Mouse (Mus musculus) kidney, embryonic 14.5 days (tissue): ENCODE measurements around the gene Hpf1. TPM values are rescaled to one million over a fixed set of nuclear protein-coding genes. Genes with fewer than 3 reads are reported as not detected.

ENCODE experiments used
- ATAC-seq: fragments of 200-750 bp; cut with Nextera tagmentation; 2 replicates; pipeline ENCODE4 v1.8.0; 2017; ENCODE audit warnings: moderate number of reproducible peaks, mild to moderate bottlenecking, moderate TSS enrichment, moderate library complexity; ENCODE audit not compliant: low FRiP score, low TSS enrichment
- H3K27ac ChIP-seq: fragments of 300-500 bp; sonication (generic); 2 replicates; pipeline ENCODE4 v1.5.1; 2014; ENCODE audit warnings: low read depth, mild to moderate bottlenecking, low read length, moderate library complexity, mixed read lengths
- H3K27me3 ChIP-seq: fragments of 300-500 bp; sonication (generic); 2 replicates; pipeline ENCODE4 v1.6.1; 2014; ENCODE audit warnings: mild to moderate bottlenecking, low read length; ENCODE audit not compliant: control insufficient read depth, insufficient read depth
- H3K36me3 ChIP-seq: fragments of 300-500 bp; sonication (generic); 2 replicates; pipeline ENCODE4 v1.6.1; 2014; ENCODE audit warnings: low read length, mixed read lengths; ENCODE audit not compliant: control insufficient read depth, insufficient read depth
- H3K4me1 ChIP-seq: fragments of 300-500 bp; sonication (generic); 2 replicates; pipeline ENCODE4 v1.6.1; 2014; ENCODE audit warnings: low read length, mixed read lengths; ENCODE audit not compliant: control insufficient read depth, insufficient read depth
- H3K4me2 ChIP-seq: fragments of 300-500 bp; sonication (generic); replicated peaks from 2 replicates; pipeline ENCODE4 v1.6.1; 2014; ENCODE audit warnings: low read depth, mild to moderate bottlenecking, low read length
- H3K4me3 ChIP-seq: fragments of 300-500 bp; sonication (generic); 2 replicates; pipeline ENCODE4 v1.5.1; 2014; ENCODE audit warnings: mild to moderate bottlenecking, low read length
- H3K9ac ChIP-seq: fragments of 300-500 bp; sonication (generic); 2 replicates; pipeline ENCODE4 v1.6.1; 2014; ENCODE audit warnings: low read depth, mild to moderate bottlenecking, low read length, moderate library complexity
- H3K9me3 ChIP-seq: fragments of 300-500 bp; sonication (generic); 2 replicates; pipeline ENCODE4 v1.6.1; 2016; ENCODE audit warnings: low read length; ENCODE audit not compliant: control insufficient read depth
- WGBS: fragments of 180-500 bp; shearing (Covaris S2); extraction: QIAGEN DNeasy Blood & Tissue Kit; methylation state at CpG from one replicate; pipeline ENCODE4 v1.1.7; 2014; 5-methylcytosine and 5-hydroxymethylcytosine counted together
- polyA plus RNA-seq: library from polyadenylated mRNA; unstranded; fragments of >200 nt; fragmentation: Nextera tagmentation; extraction: Ambion mirVana; gene quantifications from 2 replicates; pipeline ENCODE4 v1.2.1, GENCODE M21; 2014

Gene Hpf1
- 102 and 126 TPM in 2 replicates for polyA plus RNA-seq

DNA sequence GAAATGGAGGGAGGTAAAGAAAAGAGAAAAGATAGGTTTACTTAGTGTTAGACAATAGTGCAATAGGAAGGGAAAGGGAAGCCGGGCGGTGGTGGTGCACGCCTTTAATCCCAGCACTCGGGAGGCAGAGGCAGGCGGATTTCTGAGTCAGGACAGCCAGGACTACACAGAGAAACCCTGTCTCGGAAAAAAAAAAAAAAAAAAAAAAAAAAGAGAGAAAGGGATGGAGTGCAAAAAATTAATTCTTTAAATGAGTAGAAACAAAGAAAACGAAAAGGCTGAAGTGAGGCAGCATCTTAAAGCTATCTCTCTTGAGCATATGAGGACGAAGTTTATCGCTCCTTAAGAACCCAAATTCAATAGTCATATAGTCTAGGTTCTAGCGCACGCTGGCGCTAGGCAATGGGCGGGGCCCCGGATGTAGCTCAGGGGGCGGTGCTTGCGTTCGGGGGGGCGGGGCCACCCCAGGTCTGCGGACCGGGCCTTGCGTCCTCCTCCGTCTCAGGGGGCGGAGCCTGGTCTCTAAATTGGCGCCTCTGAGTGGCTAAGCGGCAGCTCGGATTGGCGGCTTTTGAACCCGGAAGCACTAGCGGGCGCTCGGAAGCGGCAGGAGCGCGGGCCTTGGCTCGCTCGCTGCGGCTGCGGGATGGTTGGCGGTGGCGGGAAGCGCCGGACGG is at the start of gene Hpf1:
Gene Hpf1 (plus strand): TSS at position 576 of the 677 bp plus-strand sequence.
- Histone ChIP-seq H3K9me3 (no peaks in the 10 kb centered on the region), H3K4me3 (peak within 1 kb of the TSS; percentile 70), H3K36me3 (no peaks in the 10 kb centered on the region), H3K27me3 (no peaks in the 10 kb centered on the region), H3K4me1 (peaks cover 3% of the 10 kb centered on the region; the same call in 1 of the 2 replicates), H3K9ac (peak within 1 kb of the TSS; percentile 78), H3K27ac (no peak within 1 kb of the TSS), H3K4me2 (peak within 1 kb of the TSS; percentile 54)
- ATAC-seq, result peak; percentile 99
- 7% methylated on average over 43 of the region's 43 CpGs for WGBS

DNA sequence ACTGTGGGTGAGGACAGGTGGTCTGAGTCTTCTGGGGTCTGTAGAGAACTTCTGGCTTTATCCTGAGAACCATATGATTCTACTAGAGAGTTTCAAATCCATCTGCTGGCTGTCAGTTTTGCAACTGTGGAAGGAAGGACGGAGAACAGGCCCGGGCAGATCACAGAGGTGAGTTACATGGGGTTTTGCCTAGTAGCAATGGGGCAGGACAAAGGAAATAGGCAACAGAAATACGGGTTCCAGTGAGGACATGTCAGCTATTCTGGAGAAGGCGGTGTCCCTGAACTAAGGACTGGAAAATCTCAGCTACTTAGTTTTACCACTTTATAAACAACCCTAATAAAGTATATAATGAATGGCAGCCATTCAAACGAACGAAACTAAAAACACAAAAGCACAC is 47.8 kb upstream of the Hpf1 start:
- ATAC-seq, result no peak
- H3K9me3 ChIP-seq, result no peaks in the 10 kb centered on the region
- H3K27ac ChIP-seq, result no peak overlapping the region
- H3K4me3 ChIP-seq, result no peak overlapping the region
- H3K9ac ChIP-seq, result no peak overlapping the region
- no peak overlapping the region for H3K4me2 ChIP-seq
- no peaks in the 10 kb centered on the region for H3K36me3 ChIP-seq
- 80% methylated on average over 6 of the region's 6 CpGs for WGBS
- H3K4me1 ChIP-seq, result no peaks in the 10 kb centered on the region
- no peaks in the 10 kb centered on the region for H3K27me3 ChIP-seq

DNA sequence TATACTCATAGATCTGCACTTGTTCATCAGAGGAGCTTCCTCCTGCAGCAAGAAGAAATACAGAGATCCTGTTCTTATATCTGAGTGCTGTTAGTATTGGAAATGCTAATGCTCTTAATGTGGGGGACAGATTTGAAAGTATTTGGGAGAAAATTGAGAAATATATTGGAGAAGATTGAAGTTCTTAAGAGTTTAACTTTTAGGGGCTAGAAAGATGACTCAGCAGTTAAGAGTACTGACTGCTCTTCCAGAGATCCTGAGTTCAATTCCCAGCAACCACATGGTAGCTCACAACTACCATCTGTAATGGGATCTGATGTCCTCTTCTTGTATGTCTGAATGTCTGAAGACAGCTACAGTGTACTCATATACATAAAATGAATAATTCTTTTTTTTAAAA is 32.7 kb upstream of the Hpf1 start:
- Histone ChIP-seq H3K27ac (no peak overlapping the region), H3K4me2 (no peak overlapping the region), H3K9ac (no peak overlapping the region), H3K36me3 (no peaks in the 10 kb centered on the region), H3K4me1 (no peaks in the 10 kb centered on the region), H3K27me3 (no peaks in the 10 kb centered on the region), H3K4me3 (no peak overlapping the region), H3K9me3 (no peaks in the 10 kb centered on the region)
- no peak for ATAC-seq

DNA sequence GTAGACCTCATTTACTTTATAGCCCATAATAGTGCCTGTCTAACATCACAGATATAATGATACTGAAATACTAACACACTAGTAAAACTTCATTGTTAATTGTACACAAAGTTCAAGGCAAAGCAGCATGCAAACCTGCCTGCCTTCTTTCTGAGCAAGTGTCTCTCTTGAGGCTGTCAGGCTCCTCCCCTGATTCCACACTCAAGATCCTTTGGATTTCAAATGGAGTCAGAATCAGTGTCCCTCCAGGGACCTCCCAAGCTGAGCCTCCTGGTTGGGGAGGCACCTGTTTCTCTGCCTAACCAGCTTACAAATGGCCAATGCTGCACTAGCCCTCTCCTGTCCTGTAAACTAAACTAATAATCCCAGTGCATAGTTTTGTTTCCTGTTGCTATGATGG is 32.1 kb upstream of the Hpf1 start:
- no peak for ATAC-seq
- Histone ChIP-seq H3K4me2 (no peak overlapping the region), H3K9me3 (no peaks in the 10 kb centered on the region), H3K27ac (no peak overlapping the region), H3K9ac (no peak overlapping the region), H3K36me3 (no peaks in the 10 kb centered on the region), H3K4me3 (no peak overlapping the region), H3K4me1 (no peaks in the 10 kb centered on the region), H3K27me3 (no peaks in the 10 kb centered on the region)

DNA sequence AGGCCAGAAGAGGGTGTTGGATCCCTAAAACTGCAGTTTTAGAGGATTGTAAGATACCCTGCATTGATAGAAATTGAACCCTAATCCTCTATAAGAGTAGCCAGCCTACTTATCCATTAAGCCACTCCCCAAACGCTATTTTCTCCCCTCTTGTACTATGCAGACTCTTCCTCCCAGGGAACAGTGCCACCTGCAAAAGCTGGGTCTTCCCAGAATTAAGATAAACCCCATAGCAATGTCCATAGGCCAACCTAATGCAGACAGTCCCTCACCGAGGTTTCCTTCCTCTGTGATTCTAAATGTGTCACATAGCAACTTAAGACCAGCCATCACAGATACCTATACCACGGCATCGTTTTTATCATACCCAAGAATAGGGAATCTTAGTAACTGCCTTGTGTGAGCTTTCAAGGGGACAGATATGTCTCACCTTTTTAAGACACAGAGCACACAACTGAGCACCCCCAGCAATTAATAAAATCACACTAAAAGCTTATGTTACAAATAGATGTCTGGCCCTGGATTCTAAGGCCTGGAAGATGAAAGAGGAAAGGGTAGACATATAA is 31.2 kb upstream of the Hpf1 start:
- H3K4me3 ChIP-seq, result no peak overlapping the region

DNA sequence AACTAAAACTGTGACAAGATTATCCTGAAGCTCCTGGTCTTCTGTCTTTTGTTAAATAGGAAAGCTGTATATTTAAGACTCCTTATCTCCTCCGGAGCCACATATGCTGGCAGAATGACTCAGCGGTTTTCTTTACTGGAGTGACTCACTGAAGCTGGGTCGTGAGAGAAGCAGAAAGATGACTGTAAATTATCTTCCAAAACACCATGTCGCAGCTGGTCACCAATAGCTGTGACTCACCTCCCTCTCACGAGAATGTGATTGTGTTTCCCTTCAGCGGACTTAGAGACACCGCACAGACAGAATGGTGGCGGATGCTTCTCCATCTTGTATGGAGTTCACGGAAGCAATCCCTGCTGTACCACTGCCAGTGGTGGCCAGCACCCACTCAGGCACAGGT is 30.6 kb upstream of the Hpf1 start:
- no peak overlapping the region for H3K4me3 ChIP-seq

More for the DNA sequence above, 31.2 kb upstream of the Hpf1 start:
- no peaks in the 10 kb centered on the region for H3K27me3 ChIP-seq
- no peak overlapping the region for H3K27ac ChIP-seq
- H3K4me1 ChIP-seq, result no peaks in the 10 kb centered on the region
- H3K36me3 ChIP-seq, result no peaks in the 10 kb centered on the region
- ATAC-seq, result no peak
- 73% methylated on average over 4 of the region's 4 CpGs for WGBS
- H3K9ac ChIP-seq, result no peak overlapping the region
- H3K9me3 ChIP-seq, result no peaks in the 10 kb centered on the region
- H3K4me2 ChIP-seq, result no peak overlapping the region

DNA sequence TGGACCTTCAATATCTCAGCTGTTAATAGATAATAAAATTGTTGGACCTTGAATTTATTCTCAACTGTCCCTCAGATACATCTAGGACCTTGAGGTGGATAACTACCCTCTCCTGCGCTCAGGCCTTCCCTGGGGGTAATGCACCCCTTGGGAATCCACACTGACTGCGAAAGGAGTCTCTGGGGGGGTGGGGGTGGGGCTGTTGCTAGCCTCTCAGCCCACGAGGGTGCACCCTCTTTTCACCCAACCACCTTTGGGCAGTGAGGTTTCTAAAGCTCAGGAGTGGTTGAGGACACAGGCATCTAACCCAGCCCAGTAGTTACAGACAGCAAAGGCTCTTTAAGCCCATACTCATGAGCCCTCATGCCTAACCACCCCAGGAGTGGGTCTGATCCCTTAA is 29.5 kb upstream of the Hpf1 start:
- ATAC-seq, result no peak
- 69% methylated on average over 3 of the region's 3 CpGs for WGBS
- Histone ChIP-seq H3K9me3 (no peaks in the 10 kb centered on the region), H3K9ac (no peak overlapping the region), H3K27ac (no peak overlapping the region), H3K4me2 (no peak overlapping the region), H3K4me3 (no peak overlapping the region), H3K36me3 (no peaks in the 10 kb centered on the region), H3K27me3 (no peaks in the 10 kb centered on the region), H3K4me1 (no peaks in the 10 kb centered on the region)

More for the DNA sequence above, 30.6 kb upstream of the Hpf1 start:
- Histone ChIP-seq H3K4me2 (no peak overlapping the region), H3K9ac (no peak overlapping the region), H3K9me3 (no peaks in the 10 kb centered on the region), H3K36me3 (no peaks in the 10 kb centered on the region), H3K4me1 (no peaks in the 10 kb centered on the region), H3K27ac (no peak overlapping the region), H3K27me3 (no peaks in the 10 kb centered on the region)
- 73% methylated on average over 9 of the region's 9 CpGs for WGBS
- ATAC-seq, result no peak

DNA sequence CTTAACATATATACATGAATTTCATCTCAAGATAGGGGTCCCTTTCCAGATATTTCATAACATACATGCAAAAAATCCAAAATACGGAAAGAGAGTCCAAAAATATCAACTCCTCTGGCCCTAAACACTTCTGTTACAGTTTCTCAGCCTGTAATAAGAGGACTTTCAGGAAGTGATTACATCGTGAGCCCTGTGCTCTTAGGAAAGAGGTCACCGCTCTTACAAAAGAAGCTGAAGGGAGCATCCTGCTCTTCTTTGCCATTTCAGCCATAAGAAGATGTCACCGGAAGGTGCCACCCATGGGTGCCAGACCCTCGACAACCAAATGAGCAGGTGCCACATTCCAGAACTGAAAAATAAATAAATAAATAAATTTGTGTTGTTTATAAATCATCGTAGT is 28.4 kb upstream of the Hpf1 start:
- Histone ChIP-seq H3K4me3 (no peak overlapping the region), H3K27ac (no peak overlapping the region), H3K9ac (no peak overlapping the region), H3K27me3 (no peaks in the 10 kb centered on the region), H3K4me1 (no peaks in the 10 kb centered on the region), H3K9me3 (no peaks in the 10 kb centered on the region), H3K4me2 (no peak overlapping the region), H3K36me3 (no peaks in the 10 kb centered on the region)
- 86% methylated on average over 6 of the region's 6 CpGs for WGBS
- ATAC-seq, result no peak

DNA sequence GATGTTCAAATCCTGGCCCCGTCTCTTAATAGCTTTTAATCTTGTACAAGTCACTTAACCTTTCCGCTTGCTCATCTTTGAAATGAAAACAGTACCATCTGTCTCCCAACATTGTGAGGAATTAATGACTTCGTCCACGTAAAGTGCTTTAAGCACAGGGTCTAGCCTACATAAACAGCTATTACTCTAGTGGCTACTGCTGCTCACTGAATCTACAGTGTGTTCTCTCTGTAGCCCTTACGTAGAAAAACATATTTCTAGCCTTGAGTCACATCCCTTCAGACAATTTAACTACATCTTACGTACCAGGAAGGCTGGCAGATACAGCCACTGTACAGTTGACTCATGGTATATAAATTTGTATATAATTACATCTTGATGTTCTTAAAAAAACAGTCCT is 25.3 kb upstream of the Hpf1 start:
- 73% methylated on average over 6 of the region's 6 CpGs for WGBS
- H3K27me3 ChIP-seq, result no peaks in the 10 kb centered on the region
- H3K9ac ChIP-seq, result no peak overlapping the region
- no peak overlapping the region for H3K4me2 ChIP-seq
- H3K9me3 ChIP-seq, result no peaks in the 10 kb centered on the region
- ATAC-seq, result no peak
- H3K36me3 ChIP-seq, result no peaks in the 10 kb centered on the region
- no peak overlapping the region for H3K27ac ChIP-seq
- no peaks in the 10 kb centered on the region for H3K4me1 ChIP-seq
- H3K4me3 ChIP-seq, result no peak overlapping the region
